Mouse (Mus musculus): Measurements from ENCODE around the gene Arhgap19. TPM values are rescaled to one million over a fixed set of nuclear protein-coding genes. Genes with fewer than 3 reads are reported as not detected.
A peak's percentile ranks its signal among the peaks of the same experiment; 100 is the strongest.

Gene Arhgap19
- total RNA-seq, 2 experiments from 2014 or later: 3.0 to 3.3 TPM

- DNase-seq (ENCODE audit: extremely low spot score in 1 of 2, low spot score in 2 of 2): no peak
- intact Hi-C loops (cut with DNase I): no loop called here
- TF ChIP-seq CTCF (IDR thresholded peaks at IDR 0.05): no peak
- Histone ChIP-seq H3K27ac (no peak overlapping the region), H3K4me3 (no peak overlapping the region)
These were observed 40.3 kb upstream of the Arhgap19 start for GRCm38 (mm10) chr19:41842196-41842595.

DNA sequence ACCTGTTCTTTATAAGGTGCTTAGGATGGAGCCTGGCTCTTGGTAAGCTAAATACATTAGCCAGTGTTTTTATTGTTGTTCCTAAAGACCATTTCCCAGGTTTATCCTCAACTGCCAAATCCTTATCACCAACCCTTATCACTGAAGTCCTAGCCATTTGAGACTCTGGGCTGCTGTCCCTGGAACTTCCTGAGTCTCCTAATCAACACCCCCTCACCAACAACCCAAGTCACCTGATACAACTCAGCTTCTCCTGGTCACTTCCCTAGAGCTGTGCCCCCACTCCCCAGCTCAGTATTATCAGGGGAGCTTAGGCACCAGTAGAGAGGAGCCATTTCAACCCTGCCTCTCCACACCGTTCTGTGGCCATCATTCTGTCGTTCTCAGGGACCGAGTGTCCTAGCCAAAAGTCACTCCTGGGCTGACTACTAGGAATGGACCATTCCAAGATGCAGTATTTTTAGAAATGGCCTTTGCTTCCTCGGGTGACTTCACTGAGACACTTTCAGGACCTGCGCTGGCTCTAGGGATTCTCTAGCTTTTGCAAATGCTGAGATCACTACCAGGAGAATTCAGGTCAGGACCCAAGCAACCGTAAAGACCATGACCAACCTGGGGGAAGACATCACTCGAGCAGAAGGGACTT lies 39.4 kb upstream of the Arhgap19 start:
- TF ChIP-seq CTCF (IDR thresholded peaks at IDR 0.05): no peak
- intact Hi-C loops (cut with DNase I): no loop called here
- DNase-seq (ENCODE audit: extremely low spot score in 1 of 2, low spot score in 2 of 2): no peak

GRCm38 (mm10) chr19:41839685-41840084 lies 37.8 kb upstream of the Arhgap19 start:
- intact Hi-C loops (cut with DNase I): no loop called here

More for the DNA sequence above, 39.4 kb upstream of the Arhgap19 start:
- no peak overlapping the region for H3K4me3 ChIP-seq
- no peak overlapping the region for H3K27ac ChIP-seq

DNA sequence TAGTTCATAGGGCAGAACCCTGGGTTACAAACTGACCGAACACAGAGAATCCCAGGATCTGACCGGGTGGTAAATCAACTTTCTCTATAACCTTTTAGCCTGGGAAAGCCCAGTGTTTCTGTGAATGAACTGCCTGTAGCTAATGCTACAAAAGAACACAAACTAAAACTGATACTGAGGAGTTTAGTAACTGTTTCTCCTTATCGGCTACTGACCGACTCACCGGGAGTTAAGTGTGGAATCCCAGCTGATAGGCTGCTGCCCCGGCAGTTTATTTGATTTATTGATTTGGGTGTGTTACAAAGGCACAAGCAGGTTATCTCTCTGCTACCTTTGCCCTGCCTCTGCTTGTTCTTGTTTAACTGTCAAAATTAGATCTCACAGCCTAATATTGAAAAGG lies 37.0 kb upstream of the Arhgap19 start:
- no peak overlapping the region for H3K4me3 ChIP-seq
- intact Hi-C loops (cut with DNase I): no loop called here
- H3K27ac ChIP-seq: no peak overlapping the region
- DNase-seq (ENCODE audit: extremely low spot score in 1 of 2, low spot score in 2 of 2): no peak
- TF ChIP-seq CTCF (IDR thresholded peaks at IDR 0.05): no peak

More at GRCm38 (mm10) chr19:41839685-41840084, 37.8 kb upstream of the Arhgap19 start:
- TF ChIP-seq CTCF (IDR thresholded peaks at IDR 0.05): no peak
- DNase-seq (ENCODE audit: extremely low spot score in 1 of 2, low spot score in 2 of 2): no peak
- Histone ChIP-seq H3K4me3 (no peak overlapping the region), H3K27ac (no peak overlapping the region)

DNA sequence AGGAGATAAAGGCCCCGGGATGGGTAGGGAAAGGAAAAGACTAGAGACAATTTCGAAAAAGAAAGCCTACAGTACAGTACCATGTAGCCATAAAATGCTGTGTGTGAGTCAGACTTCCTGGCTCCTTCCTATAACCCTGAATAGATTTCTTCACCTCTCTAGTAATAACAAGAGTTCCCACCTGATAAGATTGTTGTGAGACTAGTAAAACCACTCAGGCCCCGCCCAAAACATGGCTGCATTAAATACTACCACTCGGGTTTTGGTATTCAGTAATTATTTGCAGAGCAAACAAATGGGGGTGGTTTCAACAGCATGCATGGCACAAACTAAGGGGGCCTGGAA lies 36.0 kb upstream of the Arhgap19 start:
- Histone ChIP-seq H3K27ac (no peak overlapping the region), H3K4me3 (no peak overlapping the region)
- no peak for DNase-seq (ENCODE audit: extremely low spot score in 1 of 2, low spot score in 2 of 2)
- intact Hi-C loops (cut with DNase I): no loop called here
- no peak for TF ChIP-seq CTCF (IDR thresholded peaks at IDR 0.05)

- Histone ChIP-seq H3K4me3 (no peak overlapping the region), H3K27ac (no peak overlapping the region)
- TF ChIP-seq CTCF (IDR thresholded peaks at IDR 0.05): no peak
- intact Hi-C loops (cut with DNase I): no loop called here
- DNase-seq (ENCODE audit: extremely low spot score in 1 of 2, low spot score in 2 of 2): no peak
These were observed 35.5 kb upstream of the Arhgap19 start for GRCm38 (mm10) chr19:41837194-41837916.

GRCm38 (mm10) chr19:41836719-41837118 lies 34.9 kb upstream of the Arhgap19 start:
- intact Hi-C loops (cut with DNase I): no loop called here
- no peak for TF ChIP-seq CTCF (IDR thresholded peaks at IDR 0.05)
- DNase-seq (ENCODE audit: extremely low spot score in 1 of 2, low spot score in 2 of 2): no peak
- Histone ChIP-seq H3K4me3 (no peak overlapping the region), H3K27ac (no peak overlapping the region)

DNA sequence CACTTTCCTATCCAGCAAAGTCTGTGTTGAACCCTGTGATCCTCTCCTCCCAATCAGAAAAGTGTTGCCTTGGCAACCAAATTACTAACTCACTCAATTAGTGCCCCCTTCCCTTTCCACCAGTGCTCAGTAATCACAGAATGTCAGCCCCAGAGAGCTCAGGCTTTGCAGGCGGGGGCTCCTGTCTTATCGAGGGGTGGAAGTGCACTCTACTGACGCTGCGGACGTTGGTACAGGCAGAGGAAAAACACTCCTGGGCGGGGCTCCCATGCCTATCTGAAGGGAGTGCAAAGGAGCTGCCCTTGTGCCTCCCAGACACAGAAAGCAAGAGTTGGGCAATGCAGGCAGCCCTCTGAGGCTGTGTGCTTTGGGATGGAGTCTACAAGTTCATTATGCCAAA lies 34.0 kb upstream of the Arhgap19 start:
- Histone ChIP-seq H3K27ac (no peak overlapping the region), H3K4me3 (no peak overlapping the region)
- intact Hi-C loops (cut with DNase I): no loop called here
- peak in 1 of 2 experiments; percentile 44 for DNase-seq (ENCODE audit: extremely low spot score in 1 of 2, low spot score in 2 of 2)
- TF ChIP-seq CTCF (IDR thresholded peaks at IDR 0.05): no peak

- DNase-seq (ENCODE audit: extremely low spot score in 1 of 2, low spot score in 2 of 2): no peak
- Histone ChIP-seq H3K4me3 (no peak overlapping the region), H3K27ac (no peak overlapping the region)
- no peak for TF ChIP-seq CTCF (IDR thresholded peaks at IDR 0.05)
- intact Hi-C loops (cut with DNase I): no loop called here
These were observed 33.6 kb upstream of the Arhgap19 start for GRCm38 (mm10) chr19:41835407-41835806.

DNA sequence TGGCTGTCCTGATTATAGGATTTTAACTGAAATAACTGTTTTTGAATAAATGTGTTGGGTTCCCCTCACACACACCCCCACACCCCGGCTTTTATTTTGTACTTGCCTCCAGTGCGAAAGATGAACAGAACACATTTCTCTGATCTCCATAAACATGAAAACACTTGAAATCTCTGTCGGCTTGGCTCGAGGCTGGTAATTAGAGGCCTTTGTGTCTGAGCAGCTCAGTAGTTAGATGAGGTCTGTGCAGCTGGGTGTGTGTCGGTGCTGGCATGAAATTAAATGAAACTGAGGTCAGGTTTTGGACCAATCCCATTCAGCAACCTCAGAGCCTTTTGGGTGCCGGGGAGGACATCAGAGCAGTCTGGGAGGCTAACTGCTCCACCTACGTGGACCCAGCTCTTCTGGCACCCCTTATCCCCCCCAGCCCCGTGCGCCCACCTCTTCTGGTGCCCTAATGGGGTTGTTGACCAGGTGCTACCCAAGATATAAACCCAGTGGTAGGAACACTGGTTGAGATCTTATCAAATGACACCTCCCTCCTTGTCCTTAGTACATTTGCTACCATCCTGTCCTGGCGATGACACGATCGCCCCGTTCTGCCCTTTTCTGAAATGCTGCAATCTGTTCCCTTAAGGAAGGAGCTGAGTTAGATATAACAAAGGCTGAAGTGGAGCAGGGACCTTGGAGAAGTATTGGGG lies 30.8 kb upstream of the Arhgap19 start:
- intact Hi-C loops (cut with DNase I): no loop called here
- Histone ChIP-seq H3K27ac (no peak overlapping the region), H3K4me3 (no peak overlapping the region)
- no peak for TF ChIP-seq CTCF (IDR thresholded peaks at IDR 0.05)
- DNase-seq (ENCODE audit: extremely low spot score in 1 of 2, low spot score in 2 of 2): no peak

GRCm38 (mm10) chr19:41831718-41832391 lies 30.0 kb upstream of the Arhgap19 start:
- no peak for DNase-seq (ENCODE audit: extremely low spot score in 1 of 2, low spot score in 2 of 2)
- Histone ChIP-seq H3K4me3 (peak overlapping the region; percentile 76), H3K27ac (no peak overlapping the region)
- intact Hi-C loops (cut with DNase I): loop anchor here (2.0 kb wide), 1 partner anchor 15 kb away; no protein-coding TSS in a partner anchor
- no peak for TF ChIP-seq CTCF (IDR thresholded peaks at IDR 0.05)
